Mouse (Mus musculus): ENCODE measurements around the gene Adam19.

Adam19 gene

DNA sequence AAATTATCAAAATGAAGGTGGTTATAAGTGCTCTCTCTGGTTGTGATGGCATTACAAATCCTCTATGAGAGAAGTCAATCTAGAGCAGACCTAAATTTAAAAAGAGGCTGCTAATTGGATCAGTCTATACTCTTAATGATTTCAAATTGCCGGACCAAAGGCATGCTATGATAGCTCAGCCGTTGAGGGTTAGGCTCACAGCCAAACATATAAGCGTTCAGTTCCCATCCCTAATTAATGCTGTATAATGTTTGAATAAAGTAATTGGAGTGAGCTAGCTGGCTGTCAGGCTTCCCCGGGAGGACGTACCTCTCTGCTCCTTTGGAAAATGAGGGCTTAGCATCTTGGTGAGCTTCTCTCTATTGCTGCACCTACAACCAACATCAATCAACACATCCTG lies 53.4 kb downstream of the Adam19 start:
- DNase-seq, result no peak

DNA sequence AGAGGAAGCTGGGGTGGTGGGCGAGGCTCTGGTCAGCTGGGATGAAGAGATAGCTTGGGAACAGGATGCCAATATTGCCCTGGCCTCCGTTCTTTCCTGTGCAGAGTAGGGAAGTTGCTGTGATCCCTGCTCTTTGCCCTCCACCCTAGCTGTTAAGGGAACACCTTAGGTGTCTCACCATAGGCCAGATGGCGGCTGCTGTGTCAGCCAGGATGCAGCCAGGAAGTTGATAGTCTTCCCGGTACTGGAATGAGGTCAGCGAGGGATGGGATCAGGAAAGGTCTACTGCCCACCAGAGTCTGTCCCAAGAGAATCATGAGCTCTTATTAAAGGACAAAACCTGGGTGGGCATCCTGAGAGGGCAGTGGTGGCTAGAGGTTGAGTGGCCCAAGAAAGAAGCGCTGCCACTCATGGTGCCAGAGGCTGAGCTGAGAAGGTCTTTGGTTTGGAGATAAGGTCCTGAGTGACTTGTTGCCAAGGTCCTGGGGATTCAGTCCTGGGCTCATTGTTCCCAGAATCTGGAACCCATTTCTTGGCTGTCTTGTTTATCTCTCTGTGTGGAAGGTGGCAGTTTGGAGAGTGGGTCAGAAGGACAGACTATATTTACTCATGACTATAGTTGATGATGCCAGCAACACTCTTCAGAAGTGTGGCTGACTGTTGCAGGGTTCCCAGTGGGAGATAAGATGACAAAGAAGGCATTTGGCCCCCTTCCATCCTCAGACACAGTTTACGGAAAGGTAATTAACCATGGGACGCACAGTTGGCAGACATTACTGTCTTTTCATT lies 54.6 kb downstream of the Adam19 start:
- no peak for DNase-seq

DNA sequence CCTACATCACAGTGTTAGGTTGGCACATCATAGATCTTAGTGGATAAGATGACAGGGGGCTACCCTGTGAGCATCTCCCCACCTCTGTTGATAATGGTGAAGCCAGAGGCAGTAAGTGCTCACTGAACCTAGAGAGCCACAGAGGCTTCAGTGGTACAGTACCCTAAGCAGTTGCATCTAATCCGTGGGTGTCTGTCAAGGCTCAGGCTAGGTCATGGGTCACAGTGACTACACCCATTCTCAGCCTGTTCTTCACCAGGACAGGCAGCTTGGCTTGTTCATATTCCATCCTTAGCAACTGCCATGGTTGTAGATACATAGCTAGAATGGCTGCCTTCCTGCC lies 55.1 kb downstream of the Adam19 start:
- DNase-seq, result no peak

DNA sequence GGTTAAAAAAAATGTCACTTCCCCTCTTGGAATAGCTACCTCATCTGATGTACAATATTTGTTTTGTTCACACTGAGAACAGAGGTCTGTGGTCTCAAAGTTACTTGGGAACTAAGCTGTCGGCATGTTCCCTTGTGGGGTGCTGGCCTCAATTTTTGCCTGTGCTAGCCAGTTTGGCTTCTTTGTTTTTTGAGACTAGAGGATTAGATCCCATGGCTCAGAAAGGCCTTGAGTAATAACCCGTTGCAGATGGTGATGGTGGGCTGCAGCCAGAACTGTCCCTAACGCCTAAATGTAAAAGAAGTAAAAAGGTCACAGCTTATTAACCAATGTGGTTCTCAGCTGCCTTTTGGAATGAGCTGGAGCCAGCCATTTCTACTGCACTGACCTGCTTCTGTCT lies 57.4 kb downstream of the Adam19 start:
- no peak for DNase-seq

DNA sequence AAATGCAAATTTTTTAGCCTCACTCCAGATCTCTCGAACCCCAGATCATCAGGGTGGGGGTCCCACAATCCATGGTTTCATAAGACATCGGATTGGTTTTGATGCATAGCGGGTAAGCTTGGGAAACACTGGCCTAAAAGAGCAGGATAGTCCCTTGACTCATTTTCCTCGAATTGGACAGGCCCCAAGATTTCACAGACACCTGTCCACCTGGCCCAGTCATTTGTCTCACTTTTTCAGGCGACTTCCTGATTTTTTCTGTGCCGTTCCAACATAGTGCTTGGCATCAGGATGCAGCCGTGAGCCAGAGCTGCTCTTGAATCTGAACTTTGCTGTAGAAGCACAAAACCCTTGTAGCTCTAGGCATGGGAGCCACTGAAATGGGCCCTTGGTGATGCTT lies 58.4 kb downstream of the Adam19 start:
- no peak for DNase-seq

DNA sequence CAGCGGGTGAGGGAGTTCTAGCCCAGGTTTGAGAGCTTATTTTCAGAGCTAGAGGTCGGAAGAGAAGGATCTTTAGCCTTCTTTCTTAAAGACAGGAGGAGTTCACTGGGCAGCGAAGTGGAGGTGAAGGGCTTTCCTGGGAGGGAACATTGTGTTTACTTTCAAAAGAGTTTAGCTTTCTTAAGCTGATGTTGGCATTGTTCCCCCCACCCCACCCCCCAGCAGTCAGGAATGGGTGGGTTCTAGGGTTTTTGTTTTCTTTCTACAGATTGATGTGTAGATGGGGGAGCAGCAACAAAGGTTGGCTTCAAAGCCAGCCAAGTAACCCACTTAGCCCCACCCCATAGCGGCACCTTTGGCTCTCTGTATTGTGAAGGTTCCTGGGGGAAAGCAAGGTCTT lies 59.2 kb downstream of the Adam19 start:
- no peak for DNase-seq

DNA sequence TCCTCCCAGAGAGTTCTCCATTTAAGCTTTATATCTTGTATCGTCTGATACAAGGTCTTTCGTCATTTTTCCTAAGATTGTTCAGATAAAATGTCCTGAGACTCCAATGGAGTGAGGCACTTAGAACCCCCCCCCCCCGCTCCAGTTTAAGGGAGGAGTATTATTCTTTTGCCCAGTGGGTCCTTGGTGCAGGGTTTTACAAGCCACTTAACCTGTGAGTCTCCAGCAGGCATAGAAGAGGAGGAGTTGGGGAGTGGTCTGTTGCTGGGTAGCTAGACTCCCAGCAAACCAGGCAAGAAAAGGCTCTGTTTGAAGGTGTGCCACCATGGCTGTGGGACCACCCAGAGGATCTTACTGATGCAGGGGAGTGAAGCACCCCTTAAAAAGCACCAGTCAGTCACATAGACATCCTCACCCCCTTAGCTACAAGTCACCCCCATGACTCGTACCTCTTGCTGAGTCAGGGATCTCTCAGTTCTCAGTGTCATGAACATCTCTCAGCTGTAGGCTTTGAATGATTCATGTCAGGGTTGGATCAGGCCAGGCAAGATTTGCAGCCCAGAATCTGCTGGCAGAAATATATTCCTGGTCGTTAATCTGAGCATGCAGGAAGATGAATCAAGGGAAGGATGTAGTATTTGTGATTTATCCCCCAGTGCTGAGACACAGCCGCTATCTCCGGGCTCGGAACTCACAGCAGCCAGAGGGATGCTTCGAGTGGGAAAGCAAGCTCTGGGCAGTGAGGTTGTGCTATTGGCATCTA lies 59.8 kb downstream of the Adam19 start:
- no peak for DNase-seq

DNA sequence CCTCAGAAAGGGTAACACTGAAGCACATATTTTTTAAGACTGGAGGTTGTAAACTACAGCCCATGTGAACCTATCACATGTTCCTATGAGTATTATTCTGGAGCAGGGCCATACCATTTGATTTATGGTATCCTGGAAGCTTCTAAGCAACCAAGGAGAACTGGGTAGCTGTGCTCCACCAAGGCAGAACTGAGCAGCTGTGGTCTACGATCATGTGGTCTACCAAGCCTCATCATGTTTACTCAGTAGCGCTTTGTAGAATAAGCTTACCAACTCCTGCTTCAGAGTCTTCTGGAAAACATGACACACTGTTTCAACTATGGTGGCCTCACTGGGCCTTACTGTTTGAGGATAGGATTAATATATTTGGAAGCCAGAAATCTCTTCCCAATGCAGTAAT lies 60.7 kb downstream of the Adam19 start:
- DNase-seq, result peak; percentile 10 to 12

DNA sequence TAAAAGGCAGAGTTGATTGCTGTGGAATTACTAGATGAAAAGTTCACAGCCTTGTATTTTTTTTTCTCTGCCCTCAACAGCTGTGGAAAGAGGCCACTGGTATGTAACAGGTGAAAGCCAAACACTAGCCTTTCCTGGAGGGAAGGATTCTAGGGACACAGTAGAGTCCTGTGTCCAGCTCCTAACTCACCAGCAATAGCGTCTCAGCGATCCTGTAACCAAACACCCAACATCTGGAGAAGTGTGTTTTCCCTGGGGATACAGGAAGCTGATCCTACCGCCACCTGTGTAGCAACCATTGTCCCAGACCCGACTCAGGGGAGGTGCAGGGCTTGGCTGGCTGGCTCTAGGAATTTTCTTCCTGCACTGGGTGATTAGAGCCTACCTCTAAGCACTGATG lies 63.8 kb downstream of the Adam19 start:
- no peak for DNase-seq

DNA sequence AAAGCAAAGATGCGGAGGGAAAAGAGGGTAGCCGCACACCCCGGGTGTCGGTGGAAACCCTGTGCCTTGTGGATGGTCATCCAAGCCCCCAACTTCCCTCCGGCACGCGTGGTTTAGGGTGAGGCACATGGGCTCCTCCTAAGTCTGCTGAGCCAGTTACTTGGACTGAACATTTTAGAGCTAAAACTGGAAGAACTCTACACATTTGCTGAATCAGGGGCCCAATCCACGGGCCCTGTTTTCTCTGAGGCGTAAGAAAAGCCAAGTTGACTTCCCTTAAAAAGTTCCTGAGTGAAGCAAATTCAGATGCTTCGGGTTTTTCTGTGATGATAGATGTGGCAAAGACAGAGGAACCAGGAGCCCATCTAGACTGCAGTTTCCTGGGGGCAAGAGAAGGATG lies 64.3 kb downstream of the Adam19 start:
- no peak for DNase-seq

DNA sequence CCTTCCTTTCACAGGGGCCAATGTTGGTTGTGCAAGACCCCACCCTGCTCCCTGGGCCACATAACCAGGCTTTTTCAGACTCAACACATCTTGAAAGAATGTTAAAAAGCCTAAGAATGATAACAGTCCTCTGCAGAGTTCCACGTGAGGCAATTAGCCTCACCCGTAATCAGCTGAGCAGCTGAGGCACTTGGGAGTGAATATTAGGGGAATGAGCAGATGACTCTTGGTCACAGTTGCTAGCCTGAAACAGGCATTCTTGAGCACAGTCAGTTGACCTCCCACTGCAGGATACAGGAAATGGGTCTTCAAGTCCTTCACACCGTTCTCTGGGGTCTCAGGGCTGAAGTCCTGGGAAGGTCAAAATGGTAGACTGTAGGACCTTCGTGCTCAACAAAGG lies 65.9 kb downstream of the Adam19 start:
- no peak for DNase-seq

DNA sequence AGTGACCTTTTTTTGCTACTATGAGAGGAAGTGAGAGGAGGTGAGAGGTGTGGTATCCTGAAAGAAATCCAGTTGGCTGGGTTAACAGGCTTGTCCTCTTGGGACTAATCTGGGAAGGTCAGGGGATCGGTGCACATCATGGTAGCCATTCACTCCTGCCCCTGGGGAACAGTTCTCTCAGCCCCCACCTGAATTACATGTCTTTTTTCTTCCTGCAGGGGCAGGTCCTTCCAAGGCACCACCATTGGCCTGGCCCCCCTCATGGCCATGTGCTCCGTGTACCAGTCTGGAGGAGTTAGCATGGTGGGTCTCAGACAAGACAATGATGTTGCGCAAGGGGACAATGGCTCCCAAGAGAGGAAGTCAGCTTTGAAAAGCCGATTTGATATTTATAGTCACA lies 67.1 kb downstream of the Adam19 start:
- no peak for DNase-seq

DNA sequence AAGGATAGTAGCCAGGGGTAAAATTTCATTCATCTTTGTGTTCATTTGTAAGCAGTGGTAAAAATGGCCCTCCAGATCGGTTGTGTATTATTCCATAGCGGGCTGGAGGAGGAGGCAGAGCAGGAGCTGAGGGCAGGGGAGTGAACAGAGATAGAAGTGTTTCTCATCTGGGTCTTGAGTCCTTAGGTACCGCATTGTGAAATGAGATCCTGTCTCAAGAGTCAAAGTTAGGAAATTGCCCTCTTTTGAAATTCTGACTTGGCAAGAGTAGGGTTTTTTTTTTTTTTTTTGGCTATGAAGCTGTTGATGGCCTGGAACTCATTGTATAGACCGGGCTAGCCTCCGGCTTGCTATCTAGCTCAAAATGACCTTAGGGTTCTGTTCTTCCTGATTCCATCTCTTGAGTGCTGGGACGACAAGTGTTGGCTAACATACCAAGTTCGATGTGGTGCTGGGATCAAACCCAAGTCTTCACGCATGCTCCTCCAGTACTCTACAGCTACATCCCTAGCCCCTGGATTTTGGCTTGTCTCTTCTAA lies 67.6 kb downstream of the Adam19 start:
- no peak for DNase-seq

DNA sequence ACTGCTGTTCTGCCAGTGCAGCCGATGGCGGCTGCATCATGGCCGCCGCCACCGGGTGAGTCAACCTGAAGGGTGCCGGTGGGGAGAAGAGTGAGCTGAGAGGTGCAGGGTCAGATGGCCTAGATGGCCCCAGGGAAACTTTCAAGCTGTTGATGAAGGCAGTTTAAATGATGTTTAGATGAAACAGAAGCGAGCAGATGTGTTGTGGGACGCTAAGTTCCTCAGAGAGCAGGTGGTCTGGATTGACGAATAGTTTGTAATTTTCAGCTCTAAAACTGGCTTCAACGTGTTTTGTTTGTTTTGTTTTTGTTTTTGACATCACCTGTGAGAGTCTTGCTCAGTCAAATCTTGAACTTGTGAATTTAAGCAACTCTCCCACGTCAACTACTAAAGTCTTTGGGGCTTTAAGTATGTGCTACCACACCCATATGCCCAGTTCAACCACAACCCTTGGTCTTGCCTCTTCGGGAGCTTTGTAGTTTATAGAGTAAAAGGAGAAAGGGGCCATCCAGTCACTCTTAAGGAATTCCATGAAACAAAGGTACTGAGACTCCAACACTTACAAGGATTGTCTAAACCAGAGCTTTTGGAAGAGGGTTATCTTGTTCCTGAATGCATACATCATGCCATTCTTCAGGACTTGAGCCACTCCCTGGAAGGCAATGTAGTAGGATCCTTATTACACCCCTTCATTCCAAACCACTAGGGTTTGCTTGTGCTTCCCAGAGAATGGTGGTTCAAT lies 69.5 kb downstream of the Adam19 start:
- DNase-seq, result peak; percentile 18 to 20

DNA sequence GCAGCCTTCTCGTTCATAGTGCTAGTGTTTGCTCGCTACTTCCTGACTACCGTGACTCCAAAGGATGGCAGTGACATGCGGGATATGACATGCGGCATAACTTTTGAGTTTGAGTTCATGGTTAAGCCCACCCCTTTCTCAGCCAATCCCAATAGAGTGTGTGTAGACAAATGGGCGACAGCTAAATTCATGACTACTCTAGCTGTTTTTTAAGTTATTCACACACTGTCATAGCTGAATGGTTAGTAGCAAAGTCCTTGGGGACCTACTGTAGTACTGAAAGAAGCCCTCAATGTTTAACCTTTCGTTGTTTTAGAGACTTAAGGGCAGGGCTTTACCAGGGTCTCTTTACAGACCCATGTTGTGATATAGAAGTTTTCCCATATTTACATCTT lies 70.0 kb downstream of the Adam19 start:
- DNase-seq, result peak; percentile 30 to 38

DNA sequence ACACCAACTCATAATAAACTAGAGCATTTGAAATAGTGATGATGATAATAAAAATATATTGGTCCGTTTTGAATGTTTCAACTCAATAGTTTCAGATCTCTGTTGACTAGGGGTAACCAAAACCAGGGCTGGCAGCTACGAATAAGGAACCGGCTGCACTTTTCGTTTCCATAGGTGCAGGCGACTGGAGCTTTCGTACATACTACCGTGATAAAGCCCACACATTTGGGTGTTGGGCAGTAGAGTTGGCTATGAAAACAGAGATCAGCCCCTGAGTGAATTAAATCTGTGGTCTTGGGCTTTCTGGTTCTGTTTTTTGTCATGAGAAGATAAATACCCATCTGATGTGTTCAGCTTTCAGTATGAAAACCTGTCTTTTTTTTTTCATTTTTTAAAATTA lies 70.5 kb downstream of the Adam19 start:
- DNase-seq, result peak; percentile 48 to 54

DNA sequence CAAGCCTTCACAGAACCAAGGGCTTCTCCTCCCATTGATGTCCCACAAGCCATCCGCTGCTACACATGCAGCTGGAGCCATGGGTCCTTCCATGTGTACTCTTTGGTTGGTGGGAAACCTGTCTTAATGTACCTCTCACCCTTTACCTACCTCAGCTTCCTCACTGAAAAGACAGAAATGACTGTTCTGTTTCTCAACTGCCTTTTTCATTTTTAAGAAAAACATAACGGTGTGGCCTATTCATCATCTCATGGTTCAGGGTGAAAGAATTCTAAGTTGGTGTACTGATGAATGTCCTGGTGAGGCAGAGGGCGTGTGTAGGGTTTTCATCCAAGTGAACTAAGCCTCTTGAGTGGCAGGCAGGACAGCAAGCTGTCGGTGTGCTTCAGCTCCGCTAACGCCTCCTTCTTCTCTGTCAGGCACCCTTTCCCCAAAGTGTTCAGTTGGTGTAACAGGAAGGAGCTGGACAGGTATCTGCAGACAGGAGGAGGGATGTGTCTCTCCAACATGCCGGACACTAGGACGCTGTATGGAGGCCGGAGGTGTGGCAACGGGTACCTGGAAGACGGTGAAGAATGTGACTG lies 71.1 kb downstream of the Adam19 start:
- DNase-seq, result peak; percentile 23 to 32

DNA sequence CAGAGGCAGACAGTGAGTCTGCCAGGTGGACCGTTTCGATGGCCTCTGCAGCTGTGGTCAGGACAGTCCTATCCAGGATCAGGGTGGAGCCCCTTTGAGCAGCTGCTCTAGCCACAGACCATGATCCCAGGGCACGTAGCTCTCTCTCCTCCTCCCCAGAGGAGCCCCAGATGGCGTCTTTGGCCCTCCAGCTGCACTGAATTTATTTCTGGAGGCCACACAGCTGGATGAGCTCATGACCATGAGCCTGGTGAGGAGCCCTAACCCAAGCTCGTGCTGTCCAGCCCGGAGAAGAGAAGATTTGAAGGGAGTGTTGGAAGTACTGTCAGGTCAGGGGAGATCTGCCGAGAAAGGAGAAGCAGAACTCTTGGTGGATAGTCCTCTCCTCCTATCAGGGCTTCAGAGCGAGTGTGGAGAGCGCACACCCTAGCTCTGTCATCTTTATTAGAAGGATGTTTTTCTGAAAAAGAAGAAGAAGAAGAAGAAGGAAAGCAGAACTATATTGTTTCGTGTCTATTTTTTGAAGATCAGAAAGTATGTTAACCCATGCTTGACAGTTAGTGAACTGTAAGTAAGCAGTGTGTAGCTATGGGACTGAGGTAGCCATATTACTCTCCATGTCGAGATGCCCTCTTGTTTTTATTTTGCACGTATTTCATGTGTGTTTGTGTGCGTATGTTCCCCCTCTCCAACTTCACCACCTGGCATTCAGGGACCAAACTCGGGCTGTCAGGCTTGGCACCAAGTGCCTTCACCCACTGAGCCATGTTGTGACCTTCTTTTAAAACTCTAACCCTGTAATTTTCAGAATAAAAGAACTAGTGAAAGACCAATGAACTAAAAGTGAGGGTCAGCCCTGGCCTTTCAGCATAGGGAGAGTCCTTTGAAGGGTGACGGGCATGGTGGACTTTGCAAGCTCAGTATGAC lies 72.1 kb downstream of the Adam19 start:
- DNase-seq, result peak; percentile 70 to 74

DNA sequence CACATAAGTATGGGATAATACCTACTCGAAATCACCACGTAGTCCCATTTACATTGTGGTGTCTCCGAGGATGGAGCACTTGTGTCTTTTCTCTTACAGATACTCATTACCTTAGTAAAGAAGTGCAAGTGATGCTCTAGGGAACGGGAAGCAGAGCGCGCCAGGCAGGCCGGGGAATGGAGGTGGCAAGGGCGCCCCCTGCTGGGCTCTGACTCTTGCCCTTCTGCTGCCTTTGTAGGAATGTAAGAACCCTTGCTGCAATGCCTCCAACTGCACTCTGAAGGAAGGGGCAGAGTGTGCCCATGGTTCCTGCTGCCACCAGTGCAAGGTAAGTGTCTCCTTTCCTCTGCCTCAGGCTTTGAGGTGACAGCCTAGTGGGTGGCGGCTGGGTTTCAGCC lies 72.8 kb downstream of the Adam19 start:
- DNase-seq, result peak; percentile 90 to 91

DNA sequence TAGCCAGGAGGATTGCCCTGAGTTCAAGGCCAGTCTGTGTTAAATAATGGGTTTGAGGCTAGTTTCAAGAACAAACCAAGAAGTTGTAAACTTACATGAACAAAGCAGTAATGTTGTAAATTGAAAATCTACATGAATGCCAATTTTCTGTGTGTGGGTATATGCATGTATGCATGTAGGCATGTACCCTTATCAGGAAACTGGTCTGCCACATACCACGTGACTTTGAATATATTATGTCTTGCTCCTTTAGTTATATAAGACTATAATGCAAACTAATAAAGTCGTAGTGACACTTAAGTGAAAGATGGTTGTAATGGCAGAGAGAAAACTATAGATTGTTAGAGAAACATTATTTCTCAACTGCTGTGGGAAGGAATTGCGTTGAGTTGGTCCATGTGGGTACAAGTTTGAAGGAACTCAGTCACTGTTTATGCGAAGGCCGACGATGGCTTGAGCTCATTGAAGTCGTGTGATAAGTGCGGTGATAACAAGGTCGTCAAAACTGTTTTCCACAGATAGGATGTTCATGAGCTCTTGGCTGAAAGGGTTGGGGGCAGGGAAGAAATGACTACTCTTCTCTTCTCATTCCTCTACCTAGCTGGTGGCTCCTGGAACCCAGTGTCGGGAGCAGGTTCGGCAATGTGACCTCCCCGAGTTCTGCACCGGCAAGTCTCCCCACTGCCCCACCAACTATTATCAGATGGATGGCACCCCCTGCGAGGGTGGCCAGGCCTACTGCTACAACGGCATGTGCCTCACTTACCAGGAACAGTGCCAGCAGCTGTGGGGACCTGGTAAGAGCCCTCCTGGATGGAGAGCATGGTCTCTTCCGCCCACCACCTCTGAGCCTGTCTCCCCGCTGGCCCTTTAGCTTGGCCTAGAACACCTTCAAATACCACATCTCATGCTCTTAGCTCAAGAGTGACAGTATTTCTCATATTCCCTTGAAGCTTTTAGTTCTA lies 75.5 kb downstream of the Adam19 start:
- DNase-seq, result no peak

DNA sequence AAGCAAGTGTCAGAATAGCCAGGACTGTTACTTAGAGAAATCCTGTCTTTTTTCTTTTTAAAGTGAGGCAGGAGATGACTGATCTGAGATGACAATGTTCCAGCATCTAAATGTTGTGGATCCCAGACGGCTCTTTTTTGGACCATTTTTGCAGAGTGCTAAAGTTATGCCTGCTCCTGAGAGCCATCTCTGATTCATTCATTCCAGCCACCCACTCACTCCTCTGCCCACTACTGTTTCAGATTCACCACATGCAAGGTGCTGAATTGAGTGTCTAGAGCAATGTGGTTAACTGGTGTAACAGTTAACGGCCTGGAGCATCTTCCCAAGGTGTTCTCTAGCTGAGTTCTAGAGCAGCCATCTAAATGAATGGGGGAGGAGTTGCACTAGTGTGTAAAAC lies 79.1 kb downstream of the Adam19 start:
- DNase-seq, result no peak

Data from B cell, adult 2 months (primary cell).